Mouse (Mus musculus) adrenal gland, postnatal 4 days (tissue): ENCODE data around the gene Kif1b. TPM values are rescaled to one million over a fixed set of nuclear protein-coding genes. Genes with fewer than 3 reads are reported as not detected.
A peak's percentile ranks its signal among the peaks of the same experiment; 100 is the strongest.
"Not testable (repeated sequence)": the region's sequence is repeated elsewhere in the genome, so short reads cannot be mapped to it uniquely, and the experiment has no call there.

Source experiments
- DNase-seq, 2 experiments: peaks; one replicate each; pipeline ENCODE4 v3.0.0; 2021 to 2022; ENCODE audit warnings: low spot score in 2 of 2, mixed read lengths in 2 of 2
- total RNA-seq, 2 experiments: library from RNA; stranded (reverse); gene quantifications; 2 replicates each; pipeline ENCODE4 v1.2.3; 2021

The Kif1b gene
- total RNA-seq, 2 experiments from 2014 or later = 118 to 124 TPM

DNA sequence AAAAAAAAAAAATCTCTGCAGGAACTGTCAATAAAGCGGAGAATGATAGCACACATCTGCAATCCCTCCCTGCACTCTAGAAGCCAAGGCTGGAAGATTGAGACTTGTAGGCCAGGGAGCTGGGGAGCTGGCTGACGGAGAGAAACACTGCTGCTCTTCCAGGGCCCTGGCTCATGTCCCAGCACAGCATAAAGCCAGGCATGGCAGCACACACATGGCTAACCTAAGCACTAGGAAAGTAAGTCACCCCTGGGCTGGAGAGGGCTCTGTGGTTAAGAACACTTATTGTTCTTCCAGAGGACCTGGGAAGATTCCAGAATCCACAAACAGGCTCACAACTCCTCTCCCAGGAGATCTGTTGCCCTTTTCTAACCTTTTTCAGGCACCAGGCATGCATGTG, 134.8 kb downstream of the Kif1b start:
- DNase-seq = no peak

DNA sequence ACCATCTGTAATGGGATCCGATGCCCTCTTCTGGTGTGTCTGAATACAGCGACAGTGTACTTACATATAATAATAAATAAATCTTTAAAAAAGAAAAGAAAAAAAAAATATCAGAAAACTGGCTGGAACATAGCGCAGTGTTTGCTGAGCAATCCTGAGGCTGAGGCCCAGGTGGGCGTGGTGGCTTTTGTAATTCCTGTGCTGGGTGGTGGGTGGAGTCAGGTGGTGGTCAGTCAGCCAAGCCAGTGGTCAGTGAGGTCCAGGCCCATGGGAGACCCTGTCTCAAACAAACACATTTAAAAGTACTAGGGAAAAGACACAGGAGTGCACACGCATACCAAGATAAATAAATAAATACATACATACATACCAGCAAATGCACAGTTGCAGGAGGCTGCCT, 135.4 kb downstream of the Kif1b start:
- DNase-seq = no peak

DNA sequence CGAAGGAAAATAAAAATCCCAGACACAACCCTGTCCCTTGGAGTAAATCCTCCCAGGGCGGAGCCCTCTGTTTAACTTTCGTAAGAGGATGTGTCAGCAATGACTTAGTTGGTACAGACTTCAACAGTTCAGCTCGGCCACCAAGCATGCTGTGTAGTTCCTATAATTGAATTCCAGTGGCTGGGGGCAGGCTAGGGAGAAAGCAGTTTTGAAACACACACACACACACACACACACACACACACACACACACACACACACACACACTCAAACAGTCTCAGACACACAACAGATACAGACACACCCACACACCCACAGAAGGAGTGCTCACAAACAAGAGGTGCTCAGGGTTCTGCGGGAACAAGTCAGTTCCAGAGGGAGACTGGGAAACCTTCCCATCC, 135.9 kb downstream of the Kif1b start:
- DNase-seq = no peak

DNA sequence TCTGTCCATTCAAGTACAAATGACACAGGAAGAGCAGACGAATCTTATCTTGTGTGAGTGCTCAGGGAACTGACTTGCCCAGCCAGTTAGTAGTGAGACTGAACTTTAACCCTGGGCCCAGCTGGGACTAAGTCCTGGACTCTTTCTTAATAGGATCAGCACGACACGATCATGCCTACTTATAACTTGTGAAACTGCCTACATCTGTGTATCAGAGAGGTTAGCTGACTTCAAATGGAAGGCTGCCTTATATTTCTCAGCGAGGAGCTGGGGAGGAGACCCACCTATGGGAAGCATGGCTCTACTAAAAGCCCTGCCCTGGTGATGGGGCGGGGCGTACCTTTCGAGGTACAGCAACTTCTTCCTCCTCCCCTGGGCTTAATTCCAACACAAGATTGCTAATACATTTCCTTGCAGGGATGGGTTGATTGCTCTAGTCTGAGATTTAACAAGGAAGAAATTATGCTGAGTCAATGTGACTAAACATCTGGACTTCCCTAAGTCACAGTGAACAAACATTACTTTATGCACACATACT, 137.0 kb downstream of the Kif1b start:
- no peak for DNase-seq

DNA sequence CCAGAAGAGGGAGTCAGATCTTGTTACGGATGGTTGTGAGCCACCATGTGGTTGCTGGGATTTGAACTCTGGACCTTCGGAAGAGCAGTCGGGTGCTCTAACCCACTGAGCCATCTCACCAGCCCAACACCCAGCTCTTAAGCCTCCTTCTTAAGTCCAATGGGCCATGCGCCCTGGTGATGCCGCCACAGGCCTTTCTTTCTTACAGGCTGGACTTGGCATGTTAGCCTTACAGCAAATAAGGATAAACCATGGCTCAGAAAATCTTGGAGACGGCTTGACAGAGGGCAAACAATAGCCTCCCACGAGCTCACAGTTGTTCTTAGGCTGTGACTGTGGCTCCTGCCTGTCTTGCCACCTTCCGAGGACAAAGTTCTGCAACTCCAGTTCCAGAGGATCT, 137.6 kb downstream of the Kif1b start:
- not testable (repeated sequence) for DNase-seq

DNA sequence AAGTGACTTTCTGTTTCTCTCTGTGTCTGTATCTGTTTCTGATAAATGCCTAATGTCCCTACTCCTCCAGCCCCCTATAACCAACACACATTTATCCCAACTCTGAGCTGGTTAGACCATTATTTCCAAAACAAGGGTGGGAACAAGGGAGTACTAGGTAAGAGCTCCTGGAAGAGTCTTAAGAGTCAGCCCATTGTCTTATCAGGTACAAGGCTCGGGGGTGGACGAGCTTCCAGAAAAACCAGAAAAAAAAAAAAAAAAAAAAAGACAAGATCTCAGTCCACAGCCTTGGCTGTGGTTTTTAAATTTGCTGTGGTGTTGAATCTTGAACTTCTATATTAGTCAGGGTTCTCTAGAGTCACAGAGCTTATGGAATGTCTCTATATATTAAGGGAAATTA, 139.5 kb downstream of the Kif1b start:
- DNase-seq = no peak

DNA sequence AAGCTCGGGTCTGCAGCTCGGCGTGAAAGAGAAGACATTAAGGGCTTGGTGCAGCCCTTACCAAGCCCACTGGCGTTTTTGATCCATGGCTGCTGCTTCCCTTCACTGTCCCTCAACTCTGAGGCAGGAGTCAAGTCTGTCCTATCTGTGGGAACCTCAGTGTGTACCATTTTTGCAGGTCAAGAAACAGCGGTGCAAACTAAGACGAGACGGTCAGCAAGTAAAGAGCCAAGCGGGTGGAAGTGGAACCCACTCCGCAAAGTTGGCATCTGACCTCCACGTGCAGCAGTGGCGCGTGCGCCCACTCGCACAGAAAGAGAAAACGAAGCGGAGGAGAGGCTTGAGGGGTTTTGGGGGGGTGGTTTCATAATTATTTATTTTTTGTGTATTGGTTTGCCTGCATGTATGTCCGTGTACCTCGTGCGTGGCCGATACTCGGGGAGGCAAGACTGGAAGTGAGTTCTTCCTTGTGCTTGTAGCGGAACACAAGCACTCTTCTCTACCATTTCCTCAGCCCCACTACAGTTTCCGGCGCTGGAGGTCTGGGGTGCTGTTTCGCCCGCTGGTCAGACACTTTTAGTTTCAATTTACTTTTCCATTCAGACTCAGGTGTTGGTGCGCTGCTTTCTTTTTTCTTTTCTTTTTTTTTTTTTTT, 140.4 kb downstream of the Kif1b start:
- no peak for DNase-seq

DNA sequence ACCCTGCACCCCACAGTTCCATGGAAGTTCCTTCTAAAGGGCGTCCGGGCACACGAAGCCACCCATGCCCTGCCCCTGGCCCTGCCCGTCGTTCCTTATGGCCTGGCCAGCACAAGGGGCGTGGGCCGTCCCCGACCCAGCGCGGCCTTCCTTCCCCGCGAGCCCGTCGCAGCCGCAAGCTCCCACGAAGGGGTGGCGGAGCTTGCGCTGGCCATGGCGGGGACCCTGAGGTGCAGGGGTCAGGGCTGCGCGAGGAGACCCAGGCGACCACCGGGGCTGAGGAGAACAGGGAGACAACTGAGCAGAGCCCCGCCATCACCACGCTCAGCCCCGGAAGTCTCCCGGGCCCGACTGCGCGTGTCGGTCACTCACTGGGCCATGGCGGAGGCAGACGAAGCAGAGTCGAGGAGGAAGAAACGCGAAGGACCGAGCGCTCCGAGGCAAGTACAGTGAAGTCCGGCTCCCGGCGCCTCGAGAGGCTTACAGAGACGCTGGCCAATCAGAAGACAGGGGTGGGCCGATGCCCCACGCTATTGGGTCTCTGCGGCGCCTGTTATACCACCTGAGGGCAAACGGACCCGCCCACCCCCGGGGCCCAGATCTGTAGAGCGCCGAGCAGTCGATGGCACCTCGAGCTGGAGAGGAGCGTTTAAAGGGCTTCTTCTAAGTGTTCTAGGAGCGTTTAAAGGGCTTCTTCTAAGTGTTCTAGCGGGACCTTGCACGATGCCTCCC, 141.1 kb downstream of the Kif1b start, which contains the start of gene Pgd:
TSS of gene Pgd (minus strand) at position 557 of the 732 bp plus-strand sequence.
- DNase-seq = peak; percentile 88 to 91

DNA sequence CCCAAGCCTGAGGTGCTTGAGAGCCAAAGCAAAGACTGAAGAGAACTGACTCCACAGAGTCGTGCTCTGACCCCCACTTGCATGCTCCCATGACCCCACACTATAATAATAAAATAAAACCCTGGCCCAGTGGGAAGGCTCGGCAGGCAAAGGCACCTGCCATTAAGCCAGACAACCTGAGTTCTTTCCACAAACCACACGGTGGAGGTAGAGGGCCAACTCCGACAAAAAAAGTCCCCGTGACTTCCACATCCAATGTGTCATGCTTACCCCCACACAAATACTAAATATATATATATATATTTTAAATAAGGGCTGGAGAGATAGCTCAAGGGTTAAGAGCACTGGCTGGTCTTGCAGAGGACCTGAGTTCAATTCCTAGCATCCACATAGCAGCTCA, 143.3 kb downstream of the Kif1b start:
- DNase-seq = no peak

DNA sequence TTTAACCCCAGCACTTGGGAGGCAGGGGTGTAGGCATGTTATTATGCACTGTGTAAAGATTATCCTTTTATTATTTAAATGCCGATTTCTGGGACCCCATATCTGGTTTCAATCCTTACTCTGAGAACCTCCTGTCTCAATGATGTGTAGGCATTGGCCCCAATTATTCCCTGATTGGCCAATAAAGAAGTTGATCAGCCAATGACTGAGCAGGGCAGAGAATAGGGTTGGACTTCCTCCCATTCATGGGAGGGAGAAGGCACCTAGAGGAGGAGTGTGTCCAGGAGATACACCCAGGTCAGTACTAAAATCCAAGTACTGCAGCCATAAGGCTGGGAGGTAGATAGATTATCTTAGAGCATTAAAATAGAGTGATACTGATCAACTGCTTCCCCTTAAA, 144.3 kb downstream of the Kif1b start:
- DNase-seq = no peak

DNA sequence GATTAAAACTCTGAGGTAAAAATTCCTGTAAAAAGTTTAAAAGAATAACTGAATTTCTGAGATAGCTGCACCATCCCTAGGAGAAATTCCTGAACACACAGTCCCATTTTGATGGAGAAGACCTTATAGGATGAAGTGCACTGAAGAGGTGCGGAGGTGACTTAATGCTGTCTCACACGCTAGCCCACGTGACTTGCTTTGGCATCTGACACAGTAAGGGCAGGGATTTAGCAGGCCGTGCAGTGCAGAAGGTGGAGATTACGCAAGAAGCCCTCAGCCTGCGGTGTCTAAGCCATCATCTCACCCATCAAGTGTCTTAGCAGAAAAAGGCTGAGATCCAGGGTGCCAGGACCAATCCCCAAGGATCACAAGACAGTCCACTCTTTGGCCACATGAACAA, 146.3 kb downstream of the Kif1b start:
- no peak for DNase-seq

DNA sequence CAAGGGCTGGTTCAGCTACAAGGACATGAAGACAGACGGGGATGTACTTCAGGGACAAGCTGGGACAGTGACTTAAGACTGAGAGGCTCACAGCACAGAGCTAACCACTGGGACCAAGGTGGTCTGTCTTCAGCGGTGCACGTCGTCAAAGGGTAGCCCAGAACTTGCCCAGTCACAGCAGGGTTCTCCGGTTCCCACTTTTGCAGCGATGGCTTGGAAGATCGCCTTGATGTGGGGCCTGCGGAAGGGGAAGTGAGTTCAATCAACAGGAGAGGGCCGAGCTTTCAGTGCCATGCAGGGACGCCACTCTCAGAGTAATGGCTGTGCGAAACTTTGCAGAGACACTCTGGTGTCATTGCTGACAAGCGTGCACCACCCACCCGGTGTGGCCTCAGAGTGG, 147.6 kb downstream of the Kif1b start:
- no peak for DNase-seq

DNA sequence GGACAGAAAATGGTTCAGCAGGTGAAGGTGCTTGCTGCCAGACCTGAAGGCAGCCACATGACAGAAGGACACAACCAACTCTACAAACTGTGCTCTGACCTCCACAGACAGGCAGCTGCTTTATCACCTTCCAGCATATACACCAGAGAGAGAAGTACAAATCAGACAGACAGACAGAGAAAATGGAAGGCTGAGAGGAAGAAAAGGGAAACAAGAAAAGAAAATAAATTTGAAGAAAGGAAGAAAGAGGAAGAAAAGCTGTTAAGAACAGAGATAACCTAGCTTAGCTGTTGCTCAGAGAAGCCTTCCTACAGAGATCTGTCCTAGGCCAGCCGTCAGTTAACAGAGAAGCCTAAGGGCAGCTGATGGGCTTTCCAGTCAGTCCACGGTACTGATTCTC, 148.3 kb downstream of the Kif1b start:
- no peak for DNase-seq

DNA sequence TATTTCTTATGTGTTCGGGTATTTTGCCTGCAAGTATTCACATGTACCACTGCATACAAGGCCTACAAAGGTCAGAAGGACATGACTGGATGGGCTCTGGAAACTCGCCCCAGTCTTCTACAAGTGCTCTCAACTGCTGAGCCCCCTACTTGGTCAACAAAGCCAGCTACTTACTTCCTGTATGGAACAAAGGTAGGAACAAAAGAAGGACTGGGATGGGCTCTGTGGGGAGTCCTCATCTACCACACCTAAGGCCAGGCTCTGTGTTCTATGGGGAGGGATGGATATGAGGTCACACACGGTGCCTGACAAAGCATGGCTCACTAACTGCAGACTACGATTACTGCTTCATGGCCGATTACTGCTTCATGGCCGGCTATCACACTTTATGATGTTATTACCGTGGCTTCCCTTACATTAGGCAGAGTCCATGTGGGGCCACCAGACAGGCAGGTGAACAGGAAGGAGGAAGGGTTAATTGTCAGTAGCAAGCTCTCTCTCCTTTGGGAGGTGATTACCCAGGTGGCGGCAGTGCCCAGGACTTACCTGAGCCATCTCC, 150.0 kb downstream of the Kif1b start:
- DNase-seq = no peak

DNA sequence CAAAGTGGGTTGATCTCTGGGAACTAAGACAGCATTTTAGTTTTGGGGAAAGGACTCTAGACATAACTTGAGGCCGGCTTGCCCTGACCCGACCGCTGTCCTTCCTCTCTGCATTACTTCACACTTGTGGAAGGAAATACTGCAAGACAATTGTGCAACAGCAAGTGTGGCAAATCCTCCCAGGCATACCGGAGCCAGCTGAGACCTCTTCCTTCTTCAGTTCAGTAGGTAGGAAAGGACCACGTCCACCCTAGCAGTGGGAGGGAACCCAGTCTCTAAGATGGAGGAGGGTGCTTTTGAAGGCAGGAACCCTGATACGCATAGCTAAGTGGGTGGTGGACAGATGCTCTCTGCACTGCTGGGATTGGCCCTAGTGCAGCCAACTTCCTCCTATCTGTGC, 151.8 kb downstream of the Kif1b start:
- DNase-seq = no peak

DNA sequence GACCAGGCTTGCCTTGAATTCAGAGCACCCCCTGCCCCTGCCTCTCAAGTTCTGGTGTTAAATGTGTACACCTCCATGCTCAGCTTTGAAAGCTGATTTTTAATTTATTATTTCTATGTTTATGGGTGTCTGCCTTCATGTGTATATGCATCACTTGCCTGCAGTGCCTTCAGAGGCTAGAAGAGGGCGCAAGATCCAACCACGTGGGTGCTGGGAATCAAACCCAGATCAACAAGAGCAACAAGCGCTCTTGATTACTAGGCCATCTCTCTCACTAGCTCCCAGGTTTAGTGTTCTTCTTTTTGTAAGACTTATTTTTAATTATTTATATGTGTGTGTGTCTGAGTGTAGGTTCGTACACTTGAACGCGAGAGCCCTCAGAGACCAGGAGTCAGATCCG, 152.6 kb downstream of the Kif1b start:
- DNase-seq = no peak

DNA sequence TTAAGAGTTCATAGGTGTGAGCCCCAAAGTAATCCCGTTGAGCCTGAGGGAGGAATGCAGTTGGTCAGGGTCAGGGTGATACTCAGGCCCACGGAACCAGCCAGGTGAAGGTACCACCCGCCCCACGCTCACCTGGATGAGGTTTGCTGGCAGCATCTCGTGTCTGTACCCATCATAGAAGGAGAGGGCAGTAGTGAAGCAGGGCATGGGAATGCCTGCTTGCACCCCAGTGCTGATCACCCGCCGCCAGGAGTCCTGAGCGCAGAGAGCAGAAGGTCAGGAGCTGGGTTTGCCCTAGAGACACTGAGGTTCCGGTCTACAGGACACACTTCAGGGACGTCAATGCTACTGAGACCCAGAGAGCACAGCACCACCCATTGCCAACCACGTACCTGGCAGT, 156.8 kb downstream of the Kif1b start:
- no peak for DNase-seq

DNA sequence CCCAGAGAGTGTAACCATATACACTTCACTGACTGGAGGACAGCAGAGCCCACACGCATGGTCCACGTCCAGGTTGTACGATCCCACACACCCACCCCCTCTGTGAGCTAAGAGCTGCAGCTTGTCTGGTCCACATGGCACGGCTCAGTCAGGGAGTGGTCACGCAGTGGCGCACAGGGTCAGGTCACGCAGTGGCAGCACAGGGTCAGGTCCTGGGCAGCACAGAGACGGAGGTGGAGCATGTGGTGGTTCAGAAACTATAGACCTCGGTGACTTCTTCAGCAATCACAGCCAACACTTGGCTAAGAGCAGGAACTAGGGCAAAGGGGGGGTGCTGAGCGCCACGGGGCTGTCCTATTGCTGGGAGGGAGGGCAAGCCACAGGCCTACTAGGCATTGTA, 157.2 kb downstream of the Kif1b start:
- DNase-seq = no peak

DNA sequence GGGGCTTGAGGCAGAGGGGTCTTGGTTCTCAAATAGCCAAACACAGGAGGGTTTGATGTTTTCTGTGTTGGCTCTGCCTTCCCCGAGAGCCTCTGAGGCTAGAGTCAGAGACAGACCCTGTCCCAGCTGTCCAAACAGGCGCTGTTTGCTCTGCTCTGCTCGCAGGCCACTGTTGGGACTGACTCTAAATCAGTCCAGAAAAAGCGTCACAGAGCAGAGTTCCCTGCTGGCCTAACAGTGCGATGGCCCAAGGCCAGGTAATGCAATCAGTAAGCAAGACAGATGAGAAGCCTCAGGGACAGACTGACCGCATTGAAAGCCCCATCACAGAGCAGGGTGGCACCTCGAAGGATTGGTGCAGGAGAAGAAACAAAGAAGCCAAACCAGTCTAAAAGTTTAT, 157.9 kb downstream of the Kif1b start:
- peak in 1 of 2 experiments; percentile 47 for DNase-seq

DNA sequence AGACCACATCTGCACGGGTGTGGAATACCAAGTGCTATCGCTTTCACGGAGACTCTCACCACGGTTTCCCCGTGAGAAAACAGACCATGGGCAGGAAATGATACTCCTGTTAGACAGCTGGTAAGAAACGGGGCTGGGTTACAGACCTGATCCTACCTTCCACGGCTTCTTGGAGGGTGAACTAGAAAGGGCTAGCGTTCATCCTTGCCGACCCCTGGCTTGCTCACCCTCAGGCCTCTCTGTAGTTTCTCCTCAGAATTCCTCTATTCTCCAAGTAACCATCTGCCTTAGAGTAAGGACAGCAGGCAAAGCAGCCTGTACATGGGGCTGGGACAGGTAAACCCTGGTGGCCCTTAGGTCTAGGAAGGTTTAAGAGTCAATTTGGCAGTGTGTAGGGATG, 158.3 kb downstream of the Kif1b start:
- no peak for DNase-seq

DNA sequence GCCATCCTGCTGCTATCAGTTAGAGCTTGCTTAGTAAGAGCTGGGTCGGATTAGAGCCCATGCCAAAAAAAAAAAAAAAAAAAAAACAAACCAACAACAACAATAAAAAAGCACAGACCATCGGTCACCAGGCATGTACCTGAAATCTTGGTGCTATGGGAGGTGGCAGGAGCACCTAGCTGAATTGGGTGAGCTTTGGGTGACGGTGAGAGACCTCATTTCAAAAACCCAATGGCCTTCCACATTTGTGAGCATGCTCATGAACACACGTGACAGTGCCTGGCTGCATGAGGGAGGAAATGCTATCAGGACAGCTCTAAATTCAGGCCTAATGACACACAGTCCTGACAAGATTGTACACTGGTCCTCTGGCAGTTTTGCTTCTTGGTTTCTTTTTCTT, 159.4 kb downstream of the Kif1b start:
- DNase-seq = no peak

DNA sequence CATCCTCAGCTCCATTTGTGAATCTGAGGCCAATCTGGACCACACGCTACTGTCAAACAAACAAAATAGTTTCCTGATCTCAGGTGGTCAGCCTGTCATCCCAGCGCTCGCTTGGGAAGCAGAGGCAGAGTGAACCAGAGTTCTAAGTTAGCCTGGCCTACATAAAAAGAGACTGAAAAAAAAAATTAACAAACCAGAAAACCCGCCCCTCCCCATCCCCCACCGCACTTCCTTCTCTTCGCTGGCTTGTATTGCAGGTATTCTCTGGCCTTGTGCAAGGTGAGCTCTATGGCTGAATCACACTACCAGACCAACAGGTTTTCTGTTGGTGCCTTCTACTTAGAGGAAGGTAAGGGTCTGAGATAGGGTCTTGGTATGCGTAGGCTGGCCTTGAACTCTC, 160.0 kb downstream of the Kif1b start:
- DNase-seq = no peak
